8 mouse cellular contexts compared by ENCODE assay signal in the genomic region with DNA sequence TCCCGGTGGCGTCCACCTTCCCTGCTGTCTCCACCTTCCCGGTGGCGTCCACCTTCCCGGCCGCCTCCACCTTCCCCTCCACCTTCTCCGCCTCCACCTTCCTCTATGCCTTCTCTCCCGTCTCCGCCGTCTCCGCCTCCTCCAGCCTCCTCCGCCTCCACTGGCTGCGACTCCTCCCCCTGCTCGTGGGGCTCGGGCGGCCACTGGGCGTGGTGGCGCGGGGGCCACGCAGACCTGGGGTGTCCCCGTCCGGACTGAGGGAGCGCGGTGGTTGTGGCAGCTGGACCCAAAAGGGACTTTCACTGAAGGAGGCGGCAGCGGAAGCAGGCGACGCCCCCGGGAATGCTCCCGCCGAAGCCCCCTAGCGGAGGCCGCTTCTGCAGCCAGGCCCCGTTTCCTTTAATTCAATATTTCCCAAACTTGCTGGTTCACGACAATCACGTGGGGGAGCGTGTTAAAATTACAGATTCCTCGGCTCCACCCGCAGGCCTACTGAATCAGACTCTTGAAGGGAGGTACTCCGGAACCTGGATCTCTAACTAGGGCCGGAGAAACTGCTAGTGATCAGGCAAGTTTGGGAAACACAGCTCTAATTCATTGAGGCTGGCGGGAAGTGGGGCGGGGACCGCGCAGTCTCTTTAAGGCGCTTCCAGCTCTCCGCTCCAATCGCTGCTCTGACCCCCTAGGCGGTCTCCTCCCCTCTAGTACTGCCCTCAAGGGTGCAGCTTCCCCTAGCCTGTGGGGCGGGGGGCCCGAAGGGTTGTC. TPM values are rescaled to one million over a fixed set of nuclear protein-coding genes. Genes with fewer than 3 reads are reported as not detected.
DNase-seq lines count a peak whose midpoint lies in the region; ATAC-seq and TF ChIP-seq lines count a peak whose summit lies in the region.

Gene Usp27x, minus strand, starts transcription at position 115 of the 765 bp plus-strand sequence.

- intact Hi-C loops in left cerebral cortex, postnatal 10 days (cut with DNase I) = loop anchor here (10.0 kb wide), 1 partner anchor 49 kb away; no protein-coding TSS in a partner anchor

- H3K4me1 ChIP-seq in cortical plate, adult 2 months (ENCODE audit: control insufficient read depth, insufficient read depth, low read length) = peaks cover 2% of the 10 kb centered on the region; the same call in 1 of the 2 replicates

- peak; percentile 81 for ATAC-seq in activated CD4-positive, CD25-positive, alpha-beta regulatory T cell, adult 4 months
- peak; percentile 98 for ATAC-seq in megakaryocyte-erythroid progenitor cell, adult 5-6 weeks (replicated peaks; ENCODE audit: low FRiP score, low TSS enrichment, poor library complexity, severe bottlenecking)

- peak; percentile 33 to 42 for DNase-seq in gastrocnemius, adult 8-10 months (ENCODE audit: low spot score in 2 of 2)
- DNase-seq in induced T-regulatory cell, adult 2 months (ENCODE audit: low read depth) = peak; percentile 80
- peak; percentile 42 to 80 for DNase-seq in left cerebral cortex, postnatal 10 days (ENCODE audit: extremely low spot score in 1 of 2, low spot score in 2 of 2)
- DNase-seq in right cerebral cortex, postnatal 25 days = peak; percentile 78
- DNase-seq in urinary bladder, postnatal 4 days (ENCODE audit: low spot score in 2 of 2) = peak; percentile 76 to 77

- TF ChIP-seq CTCF in cortical plate, adult 2 months (IDR thresholded peaks at IDR 0.05; ENCODE audit: extremely low read depth, insufficient read depth, low read length) = 0 out of 2 replicates have a peak, but pooled peaks have one; percentile 5

- H3K4me3 ChIP-seq in cortical plate, adult 2 months (ENCODE audit: insufficient read depth, low read length) = peak within 1 kb of the TSS; percentile 50

- peak within 1 kb of the TSS; percentile 63 for H3K27ac ChIP-seq in cortical plate, adult 2 months (ENCODE audit: insufficient read depth, low read length)

- 0 out of 2 replicates have a peak, but pooled peaks have one; percentile 12 for TF ChIP-seq POLR2A in cortical plate, adult 2 months (IDR thresholded peaks at IDR 0.05; ENCODE audit: extremely low read depth, insufficient read depth, low read length)

RNA-seq across cellular contexts. Expression of gene Usp27x, which starts in this region (rescaled TPM):
- under 1 TPM; 0.18 to 0.25 TPM for polyA plus RNA-seq in activated CD4-positive, CD25-positive, alpha-beta regulatory T cell, adult 4 months (2017; shearing (Covaris generic))
- polyA plus RNA-seq in cortical plate, adult 2 months (2012; rRNA removed) = 6.3 and 6.6 TPM in 2 replicates
- under 1 TPM; 0.10 to 0.31 (median 0.21) TPM for total RNA-seq in gastrocnemius, adult 8-10 months (2022)
- 10 to 100 TPM; 15.5 to 16.2 TPM for total RNA-seq in left cerebral cortex, postnatal 10 days (2021)
- 0.22 and 0.48 TPM in 2 replicates for total RNA-seq in megakaryocyte-erythroid progenitor cell, adult 5-6 weeks (2014; fragmentation: Nextera tagmentation)
- total RNA-seq in megakaryocyte-erythroid progenitor cell, adult 5-6 weeks (2017) = 0.95 TPM in 1 of 2 replicates, not detected in the other

Comparison
In these comparisons a context has a peak if more than half of its experiments do, and no peak if none do; other contexts are left out.
1. Peak in every context shown above with its lines: DNase-seq, ATAC-seq, H3K4me3 ChIP-seq and H3K27ac ChIP-seq.
2. RNA of gene Usp27x (total RNA-seq): 15.5 to 16.2 TPM in left cerebral cortex, postnatal 10 days; 0.22 to 0.95 TPM in megakaryocyte-erythroid progenitor cell, adult 5-6 weeks and 0.10 to 0.31 TPM in gastrocnemius, adult 8-10 months; every median in the first group is over 4 times any median in the second.
3. Peak in ATAC-seq in activated CD4-positive, CD25-positive, alpha-beta regulatory T cell, adult 4 months; RNA of the gene not detected or under 1 TPM.
4. Peak in DNase-seq in gastrocnemius, adult 8-10 months; RNA of the gene not detected or under 1 TPM.
5. Peak in ATAC-seq in megakaryocyte-erythroid progenitor cell, adult 5-6 weeks; RNA of the gene not detected or under 1 TPM.